Mouse (Mus musculus) heart, postnatal 0 days (tissue): ENCODE results near the gene Sf3b3.

Source experiments
- CTCF ChIP-seq: IDR thresholded peaks from 2 replicates; pipeline ENCODE4 v1.5.1; 2016; ENCODE audit warnings: antibody characterized with exemption, control low read depth, low read depth
- EP300 ChIP-seq: IDR thresholded peaks from 2 replicates; pipeline ENCODE4 v1.6.1; 2016; ENCODE audit warnings: antibody characterized with exemption, low read depth

- TF ChIP-seq CTCF (no peak), EP300 (no peak)
Measured at GRCm38 (mm10) chr8:110888441-110888840, 41.9 kb upstream of the Sf3b3 start.
